Mouse (Mus musculus): ENCODE data around the gene Map3k5.

Gene Map3k5

DNA sequence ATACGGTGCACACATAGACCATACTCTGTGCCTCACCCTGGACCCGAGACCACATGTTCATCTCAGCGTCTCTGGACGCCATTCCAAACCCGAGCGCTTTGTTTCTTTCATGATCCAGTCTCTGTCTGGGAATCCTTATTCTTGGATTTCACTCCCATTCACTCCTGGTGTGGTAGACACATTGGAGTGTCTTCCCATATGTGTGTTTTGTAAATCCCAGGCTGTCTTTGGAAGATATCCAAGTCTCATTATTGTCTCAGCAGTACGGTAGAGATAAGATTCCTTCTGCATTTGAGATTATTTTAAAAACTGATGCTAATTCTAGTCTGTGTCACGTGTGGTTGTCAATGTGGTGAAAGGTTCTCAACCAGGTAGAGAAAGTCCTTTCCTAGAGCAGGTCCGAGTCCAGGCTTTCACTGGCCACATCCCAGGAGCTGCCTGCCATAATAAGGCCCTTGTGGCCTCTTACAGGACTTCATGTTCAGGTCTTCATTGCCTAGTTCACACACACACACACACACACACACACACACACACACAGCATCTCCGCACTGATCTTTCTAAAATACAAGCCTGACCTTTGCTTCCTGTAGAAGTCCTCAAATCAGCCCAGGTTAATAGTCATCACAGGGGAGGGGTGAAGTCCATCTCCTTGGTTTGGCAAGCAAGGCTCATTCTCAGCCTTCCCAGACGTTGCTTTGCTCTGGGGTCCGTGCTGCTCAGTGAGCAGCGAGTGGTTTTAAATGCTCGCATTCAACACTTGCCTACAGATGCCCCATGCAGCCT lies 122.8 kb downstream of the Map3k5 start:
- DNase-seq (ENCODE audit: low read depth): no peak

GRCm38 (mm10) chr10:20058031-20058430 lies 123.8 kb downstream of the Map3k5 start:
- DNase-seq (ENCODE audit: low read depth): no peak

DNA sequence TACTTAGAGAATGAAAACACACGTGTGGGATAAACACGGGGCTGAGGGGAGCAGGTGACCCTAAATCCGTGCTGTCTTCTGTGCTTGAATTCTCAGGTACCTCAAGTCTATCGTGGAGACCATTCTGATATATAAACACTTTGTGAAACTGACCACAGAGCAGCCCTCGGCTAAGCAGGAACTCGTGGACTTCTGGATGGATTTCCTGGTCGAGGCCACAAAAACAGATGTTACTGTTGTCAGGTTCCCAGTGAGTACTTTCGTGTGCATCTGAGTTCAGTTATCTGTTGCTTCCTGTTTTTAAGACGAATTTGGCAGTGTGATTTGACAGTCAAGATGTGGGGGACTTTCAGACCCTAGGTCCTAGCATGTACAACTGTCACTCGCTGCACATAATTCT lies 124.6 kb downstream of the Map3k5 start:
- no peak for DNase-seq (ENCODE audit: low read depth)

GRCm38 (mm10) chr10:20060320-20060970 lies 126.2 kb downstream of the Map3k5 start:
- no peak for DNase-seq (ENCODE audit: low read depth)

DNA sequence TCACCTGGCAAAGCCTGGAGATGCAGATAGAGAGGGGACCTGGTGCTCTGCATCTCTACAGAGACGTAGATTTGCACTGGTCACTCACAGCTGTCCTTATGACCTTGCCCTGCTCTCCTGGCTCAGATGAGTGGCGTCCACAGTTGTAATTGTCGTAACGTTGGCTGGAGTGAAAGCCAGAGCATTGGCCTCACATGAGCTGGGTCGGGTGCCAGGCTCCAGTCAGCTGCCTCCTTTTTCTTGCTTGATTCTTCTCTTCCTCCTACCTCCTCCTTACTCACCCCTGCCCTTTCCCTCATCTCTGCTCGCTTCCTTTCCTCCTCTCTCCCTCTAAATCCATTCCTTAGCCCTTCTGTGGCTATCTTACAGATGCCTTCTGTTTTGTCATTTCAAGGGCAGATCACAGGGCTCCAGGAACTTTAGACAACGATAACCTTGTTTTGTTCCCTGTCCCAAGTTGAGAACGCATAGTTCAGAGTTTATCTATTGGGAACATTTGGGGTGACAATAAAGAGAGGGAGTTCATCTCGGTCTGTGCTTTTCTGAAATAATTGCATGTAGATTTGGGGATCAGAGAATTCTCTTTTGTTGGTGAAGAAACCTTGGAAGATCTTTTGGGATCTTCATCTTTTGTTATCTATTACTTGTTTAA lies 130.4 kb downstream of the Map3k5 start:
- DNase-seq (ENCODE audit: low read depth): no peak

GRCm38 (mm10) chr10:20066069-20066665 lies 131.9 kb downstream of the Map3k5 start:
- no peak for DNase-seq (ENCODE audit: low read depth)

DNA sequence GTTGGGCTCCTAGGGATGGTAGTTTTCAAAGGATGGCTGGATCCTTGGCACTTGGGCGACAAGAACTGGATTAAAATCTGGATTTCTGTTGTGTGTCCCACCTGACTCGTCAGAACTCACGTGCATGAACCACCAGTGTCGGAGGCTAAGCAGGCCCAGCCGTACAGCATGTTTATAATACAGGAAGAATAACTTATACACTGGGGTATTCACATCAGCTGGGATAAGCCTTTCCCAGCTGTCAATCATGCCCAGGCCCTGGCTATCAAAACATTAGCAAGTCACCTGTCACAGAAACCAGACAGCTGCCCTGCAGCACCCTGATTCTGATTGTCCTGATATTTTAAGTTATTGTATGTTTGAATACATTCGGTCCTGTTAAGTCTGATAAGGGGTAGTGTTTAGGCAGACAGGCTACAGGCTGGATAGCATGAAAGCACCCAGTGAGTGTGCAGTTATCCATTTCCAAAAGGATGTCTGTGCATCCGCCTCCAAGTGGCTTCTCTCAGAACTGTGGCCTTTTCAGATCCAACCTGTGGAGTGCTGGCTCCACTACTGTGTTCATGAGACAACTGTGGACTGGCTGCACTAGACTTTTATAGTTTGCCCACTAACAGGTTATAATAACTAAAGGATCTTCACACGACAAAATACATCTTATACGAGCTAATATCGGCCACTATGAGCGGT lies 135.6 kb downstream of the Map3k5 start:
- no peak for DNase-seq (ENCODE audit: low read depth)

DNA sequence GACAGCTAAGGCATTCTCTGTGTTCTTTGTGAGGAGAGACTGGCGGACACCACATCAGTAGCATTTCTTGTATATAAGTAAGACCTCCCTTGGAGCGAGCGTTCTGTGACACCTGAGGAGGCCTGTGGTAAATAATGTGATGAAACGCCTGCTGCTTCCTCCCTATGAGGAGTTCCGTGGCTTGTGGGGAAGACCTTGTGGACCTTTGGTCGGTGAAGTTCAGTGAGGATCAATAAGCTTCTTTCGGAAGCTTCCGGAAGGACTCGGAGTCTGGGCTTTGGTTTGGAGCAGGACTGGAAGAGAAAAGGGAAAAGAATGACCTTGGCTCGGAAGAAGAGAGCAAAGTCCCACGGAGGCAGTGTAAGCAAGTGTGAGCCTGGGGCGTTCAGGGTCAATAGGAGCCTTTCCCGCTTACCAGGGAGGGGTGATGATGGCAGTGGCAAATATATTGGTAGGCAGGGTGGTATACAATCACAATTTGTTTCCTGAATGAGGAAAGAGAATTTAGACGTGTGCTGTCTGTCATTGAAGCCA lies 136.4 kb downstream of the Map3k5 start:
- DNase-seq (ENCODE audit: low read depth): no peak

DNA sequence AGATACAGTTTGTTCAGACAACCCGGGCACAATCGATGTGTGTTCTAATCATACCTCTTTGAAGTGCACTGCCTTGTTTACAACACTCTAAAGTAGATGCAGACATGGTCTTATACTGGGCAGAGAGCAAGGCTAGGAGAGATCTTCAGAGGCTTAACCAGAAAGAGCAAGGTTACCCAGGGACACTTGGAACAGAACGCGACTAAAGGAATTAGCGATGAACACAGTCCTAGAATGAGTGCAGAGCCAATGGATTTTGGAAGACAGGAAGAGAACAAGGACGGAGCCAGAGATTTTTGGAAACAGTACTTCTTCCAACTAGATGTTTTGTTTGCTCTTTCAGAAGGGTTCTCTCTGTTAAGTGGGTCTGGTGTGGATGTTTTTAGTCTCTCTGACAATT lies 137.4 kb downstream of the Map3k5 start:
- DNase-seq (ENCODE audit: low read depth): no peak

DNA sequence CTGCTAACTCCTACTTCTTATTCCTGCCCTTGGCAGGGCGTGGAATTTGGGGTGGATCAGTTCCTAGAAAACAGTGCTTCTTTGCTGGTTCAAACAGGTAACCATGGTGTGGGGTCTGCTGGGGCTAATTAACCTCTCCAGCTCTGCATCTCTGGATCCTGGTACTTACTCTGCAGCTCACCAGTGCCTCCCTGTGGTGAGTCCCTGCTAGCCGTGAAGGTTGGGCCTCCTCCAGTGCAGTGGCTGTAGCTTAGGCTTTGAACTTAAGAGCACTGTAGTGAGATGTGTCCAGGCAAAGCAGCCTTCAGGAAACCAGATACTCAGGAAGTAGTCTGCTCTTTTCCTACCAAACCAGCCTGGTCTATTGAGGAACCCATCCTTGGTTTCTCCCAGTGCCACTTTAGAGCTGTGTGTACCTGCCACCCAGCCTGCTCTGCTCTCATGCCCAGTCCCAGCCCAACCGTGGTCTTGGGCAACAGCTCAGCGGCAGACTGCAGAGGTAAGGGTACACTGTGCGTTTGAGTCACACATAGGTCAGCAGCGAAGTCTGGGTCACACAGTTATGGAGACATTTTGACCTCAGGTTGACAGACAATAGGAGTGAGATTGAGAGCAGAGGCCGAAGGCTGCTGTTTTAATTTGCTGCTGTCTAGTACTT lies 139.1 kb downstream of the Map3k5 start:
- no peak for DNase-seq (ENCODE audit: low read depth)

DNA sequence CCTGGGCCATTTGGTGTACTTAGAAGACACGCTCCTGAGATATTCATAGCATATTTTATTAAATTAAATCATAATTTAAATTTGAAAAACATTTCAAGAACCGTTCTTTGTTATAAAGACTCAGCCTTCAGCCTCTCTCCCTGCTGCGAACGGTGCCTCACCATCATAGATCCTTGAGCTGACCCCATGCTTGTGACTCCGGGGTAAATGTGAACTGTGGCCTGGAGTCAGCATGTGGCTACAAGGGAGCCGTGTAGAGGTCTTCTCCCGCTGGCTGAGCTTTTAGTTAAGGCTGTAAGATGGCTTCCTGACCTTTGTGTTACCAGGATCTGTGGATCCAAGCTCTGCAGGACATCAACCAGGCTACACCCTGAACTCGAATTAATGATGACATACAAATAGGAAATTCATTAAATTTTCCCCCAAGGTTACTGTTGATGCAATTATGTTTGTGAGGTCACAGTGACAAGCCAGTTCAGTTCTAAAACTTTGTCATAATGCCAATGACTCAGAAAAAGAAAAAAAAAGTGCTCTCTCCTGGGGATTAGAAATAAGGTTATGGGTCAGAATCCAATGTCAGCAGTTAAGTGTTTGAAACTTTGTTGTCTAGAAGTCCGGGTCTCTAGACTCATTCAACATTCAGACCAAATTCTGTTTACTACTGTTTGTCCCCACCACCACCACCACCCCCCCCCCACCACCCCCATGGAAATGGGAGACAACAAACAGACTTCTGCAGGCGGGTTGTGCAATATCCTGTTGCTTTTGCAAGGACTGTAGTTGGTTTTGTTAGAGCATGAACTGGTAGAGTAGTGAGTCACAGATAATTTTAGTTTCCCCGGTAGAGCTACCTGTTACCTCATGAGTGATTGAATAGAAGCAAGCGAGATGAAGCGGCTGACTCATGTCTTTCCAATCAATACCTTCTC lies 142.5 kb downstream of the Map3k5 start:
- no peak for DNase-seq (ENCODE audit: low read depth)

GRCm38 (mm10) chr10:20078350-20078749 lies 144.1 kb downstream of the Map3k5 start:
- DNase-seq (ENCODE audit: low read depth): no peak

GRCm38 (mm10) chr10:20087841-20088240 lies 153.6 kb downstream of the Map3k5 start:
- no peak for DNase-seq (ENCODE audit: low read depth)

DNA sequence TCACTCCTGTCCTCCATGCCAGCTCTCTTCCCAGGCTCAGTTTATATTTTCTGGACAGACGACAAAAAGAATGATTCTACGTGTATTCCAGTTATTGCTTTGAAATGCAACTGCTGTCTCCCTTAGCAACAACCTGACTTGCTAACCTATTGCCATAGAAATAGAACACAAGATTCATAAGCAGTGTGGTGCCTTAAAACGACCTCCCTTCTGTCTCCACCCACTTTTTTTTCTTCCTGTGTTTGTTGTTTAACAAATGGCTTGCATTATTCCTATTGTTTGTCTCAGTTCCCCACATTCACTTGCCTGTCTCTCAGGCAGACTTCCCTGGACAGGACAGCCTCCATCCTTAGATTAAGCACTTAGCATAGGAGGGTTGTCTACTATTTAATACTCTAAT lies 154.8 kb downstream of the Map3k5 start:
- no peak for DNase-seq (ENCODE audit: low read depth)

- no peak for DNase-seq (ENCODE audit: low read depth)
Measured at GRCm38 (mm10) chr10:20090171-20090570, 155.9 kb downstream of the Map3k5 start.

- DNase-seq (ENCODE audit: low read depth): no peak
Measured at GRCm38 (mm10) chr10:20091416-20091815, 157.1 kb downstream of the Map3k5 start.

GRCm38 (mm10) chr10:20092371-20092770 lies 158.1 kb downstream of the Map3k5 start:
- DNase-seq (ENCODE audit: low read depth): no peak

DNA sequence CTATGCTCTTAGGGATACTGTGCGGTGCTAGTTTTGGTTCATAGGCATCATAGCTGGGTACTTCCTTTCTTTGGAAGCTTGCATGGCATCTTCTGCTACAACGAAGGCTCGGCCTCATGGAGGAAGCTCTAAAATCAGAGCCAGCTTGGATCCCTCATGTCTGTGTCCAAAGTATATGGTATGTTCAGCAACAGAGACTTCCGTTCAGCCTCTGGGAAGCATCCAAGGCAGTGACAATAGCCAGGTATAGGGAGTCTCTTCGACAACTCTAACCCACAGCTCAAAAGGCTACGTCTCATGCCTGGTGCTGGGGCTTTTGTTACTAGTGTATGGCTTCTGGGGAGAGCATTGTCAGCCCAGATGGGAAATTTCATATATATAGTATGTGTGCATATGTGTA lies 167.2 kb downstream of the Map3k5 start:
- DNase-seq (ENCODE audit: low read depth): no peak

- DNase-seq (ENCODE audit: low read depth): peak; percentile 76
Measured at GRCm38 (mm10) chr10:20104271-20104931, 170.1 kb downstream of the Map3k5 start.

DNA sequence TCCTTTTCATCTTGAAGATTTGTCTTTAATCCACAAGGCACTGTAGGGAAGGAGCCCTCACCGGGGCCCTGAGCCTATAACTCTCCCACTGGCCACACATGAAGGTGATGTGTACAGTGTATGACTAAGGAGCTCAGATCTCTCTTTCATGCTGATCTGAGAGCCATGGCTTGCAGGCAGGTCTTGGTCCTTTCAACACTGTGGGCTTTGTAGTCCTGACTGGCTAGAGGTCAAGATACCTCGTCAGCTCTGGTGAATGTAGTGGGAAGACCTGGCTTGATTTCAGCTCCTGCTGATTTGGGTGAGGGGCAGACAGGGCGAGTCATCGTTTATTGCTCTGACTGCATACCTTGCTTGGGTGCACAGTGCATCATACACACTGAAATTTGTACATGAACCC lies 171.3 kb downstream of the Map3k5 start:
- DNase-seq (ENCODE audit: low read depth): no peak
